Mouse (Mus musculus) T-helper 2 cell (primary cell): ENCODE data around the gene Kctd7.

Experiments used
- in situ Hi-C: fragments of 300-600 bp; cut with MboI, MseI; formaldehyde crosslinking; loops from one replicate; pipeline ENCODE4 v1.15.1; 2025; ENCODE audit warnings: high pct_unique_total_duplicates

The Kctd7 gene

DNA sequence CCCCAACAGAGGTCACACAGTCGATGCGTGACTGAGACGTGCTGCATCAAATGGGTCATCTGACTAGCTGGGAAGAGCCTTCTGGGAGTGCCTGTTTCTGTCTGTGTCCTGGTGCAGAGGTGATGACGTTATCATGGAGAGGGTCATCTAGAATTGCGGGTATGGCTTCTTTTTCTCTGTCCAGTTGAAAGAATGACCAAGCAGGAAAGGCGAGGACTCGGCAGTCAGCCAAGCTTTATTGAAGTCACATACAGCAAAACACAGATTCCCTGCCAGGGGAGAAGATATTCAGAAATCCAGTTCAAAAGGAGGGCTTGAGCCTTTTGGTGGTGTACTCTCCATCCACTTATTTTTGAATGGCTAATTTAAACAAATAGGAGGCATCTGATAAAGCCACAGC, 1.6 kb upstream of the Kctd7 start:
- in situ Hi-C loops, result no loop called here

DNA sequence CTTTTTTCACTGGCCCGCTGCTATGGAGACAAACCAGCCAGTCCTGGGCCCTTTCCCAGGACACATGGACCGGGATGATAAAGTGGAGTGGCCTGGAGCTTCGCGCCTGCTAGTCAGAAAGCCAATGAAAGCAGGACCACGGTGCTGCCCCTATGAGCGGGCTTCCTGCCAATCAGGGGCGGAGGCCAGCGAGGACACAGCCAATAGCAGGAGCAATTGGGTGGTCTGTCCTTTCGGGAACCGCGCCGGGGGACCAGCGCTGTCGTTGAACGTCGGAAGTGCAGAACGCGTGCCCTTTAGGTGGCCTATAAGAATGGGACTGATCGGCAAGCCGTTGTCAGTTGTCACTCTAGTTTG, 706 bp upstream of the Kctd7 start:
- in situ Hi-C loops, result no loop called here

DNA sequence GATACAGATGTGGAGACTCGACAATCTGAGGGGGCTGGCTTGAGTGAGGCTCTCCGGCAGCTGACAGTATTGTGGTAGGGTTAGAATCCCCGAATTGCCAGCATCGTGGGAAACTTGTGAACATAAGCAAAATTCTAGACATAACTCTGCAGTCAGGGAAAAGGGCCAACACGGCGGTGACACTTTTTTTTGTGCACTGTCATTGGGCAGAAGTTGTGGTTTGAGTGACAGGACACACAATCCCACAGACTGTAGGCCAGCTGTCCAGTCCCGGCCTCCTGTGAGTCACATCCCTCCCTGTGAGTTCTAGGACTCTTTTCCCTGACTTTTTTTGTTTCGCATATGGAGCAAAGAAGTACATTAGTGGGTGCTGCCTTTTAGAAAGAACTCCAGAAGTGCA, 1.3 kb downstream of the Kctd7 start:
- in situ Hi-C loops, result no loop called here

DNA sequence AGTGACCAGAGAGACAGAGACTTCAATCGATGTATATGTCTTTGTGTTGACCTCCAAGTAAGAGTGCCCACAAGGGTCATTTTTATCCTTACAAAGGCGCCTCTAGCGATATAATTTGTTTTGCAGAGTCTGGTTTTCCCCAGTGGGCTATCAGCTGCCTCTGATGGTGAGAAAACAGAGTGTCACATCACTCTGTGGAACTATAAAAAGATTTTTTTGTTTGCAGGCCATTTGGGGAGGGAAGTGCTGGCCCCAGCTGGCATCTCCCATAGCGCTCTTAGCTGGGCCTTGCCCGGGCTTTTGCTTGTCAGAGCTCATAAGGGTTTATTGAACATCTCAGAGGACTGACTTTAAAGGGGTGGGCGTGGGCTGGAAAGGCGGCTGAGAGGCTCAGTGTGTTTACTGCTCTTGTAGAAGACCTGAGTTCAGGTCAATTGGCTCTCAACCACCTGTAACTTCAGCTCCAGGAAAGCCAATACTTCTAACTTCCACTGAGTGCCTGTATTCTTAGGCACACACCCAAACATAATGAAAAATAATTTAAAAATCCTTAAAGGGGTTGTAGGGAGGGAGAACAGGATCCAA, 5.2 kb downstream of the Kctd7 start:
- in situ Hi-C loops, result no loop called here

DNA sequence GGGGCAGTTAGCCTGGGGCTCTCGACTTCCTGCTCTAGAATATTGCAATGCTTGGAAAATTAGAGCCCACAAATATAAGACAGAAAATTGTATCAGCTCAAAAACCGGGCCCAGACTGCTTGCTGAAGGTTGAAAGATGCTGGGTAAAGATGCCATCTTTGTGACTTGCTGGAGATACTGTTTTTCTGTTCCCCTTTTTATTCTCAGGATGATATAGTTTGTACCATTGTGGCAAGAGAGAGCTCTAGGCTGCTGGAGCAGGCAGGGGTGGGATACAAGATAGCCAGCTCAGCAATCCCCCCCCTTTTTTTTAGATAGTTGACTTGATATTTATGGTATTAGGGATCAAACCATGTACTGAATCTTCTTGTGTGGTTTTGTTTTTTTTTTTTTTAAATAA, 9.6 kb downstream of the Kctd7 start:
- in situ Hi-C loops, result no loop called here

DNA sequence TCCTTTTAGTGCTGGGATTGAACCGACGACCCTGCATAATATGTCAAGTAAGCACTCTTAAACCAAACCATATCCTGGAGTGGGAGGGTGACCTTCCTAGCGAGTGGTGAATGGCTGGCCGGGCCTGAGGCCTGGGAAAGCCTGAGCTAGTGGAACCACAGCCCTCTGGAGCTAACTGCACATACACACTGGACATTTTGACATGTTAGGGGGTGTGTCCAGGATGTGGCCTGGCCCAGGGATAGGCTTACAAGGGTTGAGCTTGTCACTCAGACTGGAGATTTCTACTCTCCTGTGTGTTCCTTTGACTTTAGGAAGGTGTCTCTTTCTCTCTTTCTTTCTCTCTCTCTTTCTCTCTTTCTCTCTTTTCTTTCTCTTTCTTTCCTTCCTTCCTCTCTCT, 13.9 kb downstream of the Kctd7 start:
- in situ Hi-C loops, result no loop called here

DNA sequence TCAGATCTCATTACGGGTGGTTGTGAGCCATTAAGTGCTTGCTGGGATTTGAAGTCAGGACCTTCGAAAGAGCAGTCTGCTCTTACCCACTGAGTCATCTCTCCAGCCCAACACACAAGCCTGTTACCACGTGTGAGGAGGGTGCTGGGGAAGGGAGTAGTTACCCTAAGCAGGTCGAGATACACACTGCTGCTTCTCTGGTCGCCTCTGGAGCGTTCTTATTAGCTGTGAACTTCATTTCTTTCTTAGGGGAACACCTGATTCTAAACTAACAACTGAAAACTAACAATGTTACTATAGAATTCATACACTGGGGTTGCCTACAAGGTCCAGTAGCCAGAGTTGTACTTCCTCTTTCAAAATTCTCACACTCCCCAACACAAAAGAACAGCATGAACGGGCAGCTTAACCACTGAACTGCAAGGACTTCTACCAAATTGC, 15.1 kb downstream of the Kctd7 start:
- in situ Hi-C loops, result no loop called here

DNA sequence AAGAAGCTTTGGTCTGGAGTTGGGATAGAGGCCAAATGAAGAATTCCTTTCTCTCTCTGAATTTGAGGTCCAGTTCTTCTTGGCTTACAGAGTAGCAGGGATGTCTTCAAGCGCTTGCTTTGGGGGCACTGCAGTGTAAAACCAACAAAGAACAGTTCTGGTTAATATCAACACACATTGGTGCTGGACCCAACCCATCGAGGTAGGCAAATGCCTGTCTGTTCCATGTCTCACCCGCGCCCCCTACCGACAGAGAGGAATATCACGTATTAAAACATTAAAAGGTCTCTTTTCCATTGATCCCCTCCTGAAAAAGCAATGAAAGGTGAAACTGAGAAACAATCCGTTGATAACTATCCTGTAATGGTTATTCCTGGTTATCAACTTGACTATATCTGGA, 19.0 kb downstream of the Kctd7 start:
- in situ Hi-C loops, result no loop called here

DNA sequence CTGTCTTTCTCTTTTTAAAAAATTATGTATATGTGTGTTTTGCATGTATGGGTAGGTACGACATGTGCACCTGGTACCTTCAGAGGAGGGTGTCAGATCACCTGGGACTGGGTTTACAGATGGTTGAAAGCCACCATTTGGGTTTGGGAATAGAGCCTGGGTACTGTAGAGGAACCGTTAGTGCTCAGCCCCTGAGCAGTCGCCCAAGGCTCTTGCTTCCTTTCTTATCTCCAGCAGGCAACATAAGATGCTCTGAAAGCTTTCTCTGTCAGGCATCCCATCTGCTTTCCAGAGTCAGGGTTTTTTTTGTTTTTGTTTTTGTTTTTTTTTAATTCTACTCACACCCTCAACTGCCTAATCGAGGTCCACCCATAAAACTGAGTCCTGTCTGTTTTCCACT, 20.6 kb downstream of the Kctd7 start:
- in situ Hi-C loops, result no loop called here

DNA sequence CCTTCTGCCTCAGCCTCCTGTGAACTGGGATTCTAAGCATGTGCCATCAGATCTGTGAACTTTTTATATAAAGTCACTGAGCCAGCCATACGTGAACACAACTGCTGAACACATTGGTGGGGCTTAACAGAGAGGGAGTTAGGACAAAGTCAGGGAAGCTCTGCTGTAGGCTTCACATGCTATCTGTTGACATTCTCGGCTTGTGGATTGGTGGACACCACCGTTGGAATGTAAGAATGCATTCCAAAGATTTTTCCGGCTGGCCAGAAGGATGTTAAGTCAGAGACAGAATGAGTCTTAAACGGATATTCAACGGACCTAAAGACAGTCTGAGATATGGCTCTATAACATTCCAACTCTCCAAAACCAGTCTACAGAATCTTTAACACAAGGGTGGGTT, 24.4 kb downstream of the Kctd7 start:
- in situ Hi-C loops, result no loop called here

DNA sequence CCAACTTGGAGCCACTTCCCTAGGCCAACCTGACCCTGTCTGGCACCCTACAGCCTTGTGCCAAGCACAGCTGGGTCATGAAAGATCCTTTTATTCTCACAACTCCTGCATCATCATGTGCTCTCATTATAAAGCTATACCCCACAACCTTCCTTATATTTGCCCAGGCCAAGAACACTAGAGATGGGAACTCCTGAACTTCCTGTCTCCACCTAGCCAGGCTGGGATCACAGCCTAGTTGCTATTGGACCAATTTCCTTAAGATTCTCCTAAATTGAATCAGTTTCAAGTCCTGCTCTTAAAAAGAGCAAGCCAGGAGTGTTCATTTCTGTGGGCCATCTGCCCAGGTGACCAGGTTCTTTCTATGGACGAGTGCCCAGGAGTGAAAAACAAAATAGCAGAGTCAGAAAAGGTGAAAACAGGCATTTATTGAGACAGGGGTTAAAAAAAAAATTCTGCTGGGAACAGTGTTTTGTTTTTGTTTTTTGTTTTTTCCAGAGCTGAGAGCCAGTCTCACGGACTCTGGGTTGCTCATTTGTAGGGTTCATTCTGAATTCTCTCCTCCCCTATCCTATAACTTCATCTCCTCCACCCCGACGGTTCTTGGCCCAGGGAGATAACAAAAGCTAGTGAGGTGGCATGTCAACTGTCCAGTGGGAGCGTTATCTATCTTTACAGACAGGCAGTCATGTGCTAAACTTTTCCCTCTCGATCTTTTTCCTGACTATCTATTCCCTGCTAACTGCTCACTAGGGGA, 26.2 kb downstream of the Kctd7 start:
- in situ Hi-C loops, result no loop called here

DNA sequence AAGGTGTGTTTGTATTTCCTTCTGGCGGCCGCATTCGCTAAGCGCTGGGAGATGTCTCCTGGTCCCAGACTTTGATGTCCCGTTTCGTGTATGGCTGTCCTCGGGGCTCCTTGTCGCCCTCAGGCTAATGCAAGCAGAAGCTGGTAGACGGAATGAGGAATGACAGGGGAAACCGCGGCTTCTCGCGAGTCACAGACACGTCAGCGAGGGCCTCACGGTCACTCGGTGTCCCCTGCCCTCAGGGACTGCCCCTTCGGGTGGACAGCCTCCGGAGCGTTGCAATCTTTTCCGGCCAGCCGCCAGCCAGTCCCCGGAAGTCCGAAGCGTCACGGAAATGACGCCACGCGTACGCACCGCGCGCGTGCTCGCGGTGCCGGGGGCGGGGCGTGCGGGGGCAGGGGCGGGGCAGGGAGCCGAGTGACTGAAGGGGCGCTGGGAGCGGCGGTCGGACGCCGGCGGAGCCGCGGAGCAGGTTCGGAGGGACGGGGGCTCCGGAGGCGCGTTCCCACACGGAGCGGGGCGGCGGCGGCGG, 26.8 kb downstream of the Kctd7 start, which contains the start of gene Rabgef1:
Gene Rabgef1 (plus strand): TSS at position 376 of the 532 bp plus-strand sequence.
- in situ Hi-C loops, result no loop called here

DNA sequence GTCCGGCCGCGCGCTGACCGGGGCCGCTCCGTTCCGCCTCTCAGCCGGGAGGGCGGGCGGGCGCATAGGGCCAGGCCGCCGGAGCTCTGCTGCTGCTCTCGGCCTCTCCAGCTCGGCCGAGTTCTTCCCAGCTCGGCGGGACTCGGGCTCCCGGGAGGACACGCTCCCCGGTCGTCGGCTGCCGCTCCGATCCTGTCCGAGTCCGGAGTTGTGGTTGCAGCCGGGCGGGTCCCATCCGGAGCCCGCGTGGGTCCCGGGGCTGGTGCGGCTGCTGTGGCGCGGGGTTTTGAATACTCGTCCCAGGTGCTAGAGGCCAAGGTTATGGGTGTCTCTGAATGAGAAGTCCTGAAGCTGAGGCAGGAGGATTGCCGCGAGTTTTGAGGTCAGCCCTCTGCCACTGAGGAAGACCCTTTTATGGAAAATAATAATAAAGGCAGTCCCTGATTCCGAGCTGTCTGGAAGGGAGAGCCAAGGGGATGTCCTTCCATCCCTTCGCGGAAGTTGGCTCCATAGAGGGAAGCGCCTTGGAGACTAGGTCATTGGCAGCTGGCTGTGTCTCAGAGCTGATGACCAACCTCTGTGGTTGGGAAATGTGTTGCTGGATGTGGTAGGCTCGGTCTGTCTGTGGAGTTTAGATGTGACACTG, 27.4 kb downstream of the Kctd7 start:
- in situ Hi-C loops, result no loop called here

DNA sequence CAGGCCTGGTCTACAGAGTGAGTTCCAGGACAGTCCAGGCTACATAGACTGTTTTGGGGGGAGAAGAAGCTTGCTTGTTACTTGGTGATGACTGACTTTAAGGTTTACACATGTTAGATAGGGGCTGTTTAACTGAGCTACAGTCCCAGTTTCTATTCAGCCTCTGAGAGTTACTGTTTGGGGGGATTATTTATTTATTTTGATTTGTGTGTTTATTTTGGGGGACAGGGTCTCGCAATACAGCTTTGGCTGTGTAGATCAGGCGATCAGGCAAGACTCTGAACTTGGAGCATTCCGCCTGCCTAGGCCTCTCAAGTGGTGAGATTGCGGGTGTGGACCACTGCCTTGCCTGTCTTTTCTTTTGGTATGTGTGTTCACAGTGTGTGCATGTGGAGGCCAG, 28.4 kb downstream of the Kctd7 start:
- in situ Hi-C loops, result no loop called here

DNA sequence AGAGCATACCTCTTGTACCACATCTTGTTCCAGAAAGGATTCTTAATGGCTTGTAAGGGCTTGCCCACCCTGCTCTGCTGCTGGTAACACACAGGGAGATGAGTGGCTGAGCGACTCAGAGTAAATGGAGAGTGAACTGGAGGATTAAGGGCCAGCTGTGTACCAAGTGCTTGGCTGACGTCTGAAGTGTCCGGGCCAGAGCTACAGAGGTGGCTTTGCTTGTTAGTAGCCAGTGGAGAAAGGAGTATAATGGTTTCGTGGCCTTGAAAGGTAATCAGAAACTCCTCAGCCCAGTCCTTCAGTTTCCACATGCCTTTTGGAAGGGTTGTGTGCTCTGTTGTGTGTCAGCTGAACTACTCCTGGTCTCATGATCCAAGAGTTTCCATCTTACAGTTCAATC, 33.2 kb downstream of the Kctd7 start:
- in situ Hi-C loops, result no loop called here

DNA sequence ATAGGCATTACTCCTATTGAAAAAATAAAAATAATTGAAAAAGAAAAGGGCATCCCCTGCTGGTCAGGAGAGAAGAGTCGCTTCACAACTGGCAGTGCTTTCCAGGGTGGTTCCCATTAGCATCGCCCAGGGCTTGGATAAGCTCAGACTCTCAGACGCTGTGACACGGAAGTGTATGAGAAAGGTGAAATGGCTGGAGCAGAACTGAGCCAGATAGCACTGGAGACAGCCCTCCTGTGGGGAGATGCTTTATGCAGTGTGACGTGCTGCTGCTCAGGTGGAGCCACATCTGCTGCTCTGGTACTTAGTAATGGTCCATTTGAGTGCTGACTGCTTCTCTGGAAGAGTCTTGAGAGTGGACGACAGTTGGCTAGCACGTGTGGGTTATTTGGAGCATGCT, 35.7 kb downstream of the Kctd7 start:
- in situ Hi-C loops, result no loop called here

DNA sequence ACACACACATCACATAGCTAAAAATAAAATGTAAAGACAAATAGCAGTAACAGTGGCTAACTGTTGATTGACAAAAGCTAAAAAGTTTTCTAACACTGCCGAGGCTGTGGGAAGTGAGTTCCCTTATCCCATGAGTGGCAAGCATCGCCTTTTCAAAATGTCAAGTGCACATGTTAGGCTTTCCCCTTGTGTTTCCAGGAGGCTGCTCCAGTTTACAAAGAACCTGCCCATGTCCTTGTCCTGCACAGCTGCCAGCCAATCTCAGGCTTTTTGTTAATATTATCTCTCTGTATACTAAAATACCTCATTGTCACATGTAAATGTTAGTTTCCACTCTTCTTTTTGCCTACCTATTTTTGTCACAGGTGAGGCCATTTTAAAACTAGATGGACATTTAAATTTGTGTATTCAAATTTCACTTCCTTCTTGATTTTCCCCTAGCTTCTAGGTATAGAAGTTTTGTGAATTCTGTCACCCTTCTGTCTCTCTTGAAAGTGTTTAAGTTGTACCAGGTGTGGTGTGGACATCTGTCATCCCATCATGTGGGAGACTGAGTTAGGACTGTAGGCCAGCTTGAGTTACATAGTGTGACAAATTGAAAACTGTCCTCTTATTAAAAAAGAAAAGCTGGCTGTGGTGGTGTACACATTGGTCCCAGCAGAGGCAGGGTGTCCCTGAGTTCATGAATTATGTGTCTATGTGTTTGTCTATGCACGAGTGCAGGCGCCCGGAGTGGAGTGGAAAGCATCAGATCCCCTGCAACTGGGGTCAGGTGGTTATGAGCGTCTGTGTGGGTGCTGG, 37.3 kb downstream of the Kctd7 start:
- in situ Hi-C loops, result no loop called here

DNA sequence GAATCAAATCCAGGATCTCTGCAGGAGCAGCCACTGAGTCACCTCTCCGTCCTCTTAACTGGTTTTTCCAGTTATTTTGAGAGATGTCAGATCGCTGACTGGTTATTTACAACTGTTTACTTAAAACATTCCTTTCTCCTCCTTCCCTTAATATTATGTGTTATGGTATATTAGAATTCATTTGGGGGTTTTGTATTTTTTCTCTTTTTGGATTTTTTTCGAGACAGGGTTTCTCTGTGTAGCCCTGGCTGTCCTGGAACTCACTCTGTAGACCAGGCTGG, 37.8 kb downstream of the Kctd7 start:
- in situ Hi-C loops, result no loop called here

DNA sequence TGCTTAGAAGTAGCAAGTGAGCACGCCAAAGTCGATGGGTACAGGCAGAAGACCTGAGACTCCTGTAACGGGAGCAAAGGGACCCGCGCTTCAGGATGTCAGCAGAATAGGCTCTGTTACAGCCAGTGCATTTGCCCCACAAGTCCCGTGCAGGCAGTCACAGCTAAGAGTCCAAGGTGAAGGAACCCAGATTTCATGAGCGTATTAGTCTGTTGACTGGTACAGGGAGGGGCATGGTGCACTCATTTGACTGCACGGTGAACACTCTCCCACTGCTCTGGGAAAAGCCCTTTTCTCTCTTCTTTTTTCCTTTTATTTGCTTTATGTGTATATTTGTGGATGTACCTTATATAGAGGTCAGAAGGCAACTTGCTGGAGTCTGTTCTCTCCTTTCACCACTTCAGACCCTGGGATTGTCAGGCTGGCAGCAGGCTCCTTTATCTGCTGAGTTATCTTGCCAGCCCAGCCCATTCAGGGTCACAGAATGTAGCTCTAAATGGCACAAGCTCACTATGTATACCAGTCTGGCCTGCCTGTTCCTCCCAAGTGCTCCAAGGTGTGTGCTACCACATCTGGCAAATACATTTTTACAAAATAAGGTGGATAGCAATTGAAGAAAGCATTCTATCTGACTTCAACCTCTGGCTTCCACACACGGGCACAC, 39.7 kb downstream of the Kctd7 start:
- in situ Hi-C loops, result no loop called here

DNA sequence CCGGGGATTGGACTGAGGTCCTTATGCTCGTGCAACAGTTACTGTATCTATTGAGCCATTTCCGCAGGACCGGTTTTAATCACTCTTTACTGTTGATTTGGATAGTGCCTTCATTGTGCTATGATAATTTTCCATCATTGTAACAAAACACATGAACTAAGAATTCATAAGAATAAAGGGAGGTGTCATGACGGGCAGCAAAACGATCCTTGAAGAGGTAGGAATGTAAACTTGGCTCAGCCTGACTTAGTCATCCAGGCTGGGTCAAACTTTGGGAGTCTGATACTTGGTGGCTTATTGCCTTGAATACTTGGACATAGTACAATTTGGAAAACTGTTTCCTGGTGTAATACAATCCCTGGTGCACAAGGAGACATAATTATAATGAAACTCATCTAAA, 40.7 kb downstream of the Kctd7 start:
- in situ Hi-C loops, result no loop called here

DNA sequence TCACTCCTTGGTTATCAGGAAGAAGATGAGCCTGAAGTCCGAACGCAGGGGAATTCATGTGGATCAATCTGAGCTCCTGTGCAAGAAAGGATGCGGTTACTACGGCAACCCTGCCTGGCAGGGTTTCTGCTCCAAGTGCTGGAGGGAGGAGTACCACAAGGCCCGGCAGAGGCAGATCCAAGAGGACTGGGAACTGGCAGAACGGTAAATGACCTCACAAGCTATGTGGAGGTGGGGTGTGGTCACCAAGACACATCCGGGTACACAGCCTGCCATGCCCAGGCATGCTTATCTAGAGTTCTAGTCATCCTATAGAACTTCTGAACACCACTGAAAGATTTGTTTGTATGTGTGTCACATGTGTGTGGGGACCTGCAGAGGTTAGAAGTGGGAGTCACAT, 42.7 kb downstream of the Kctd7 start:
- in situ Hi-C loops, result no loop called here

DNA sequence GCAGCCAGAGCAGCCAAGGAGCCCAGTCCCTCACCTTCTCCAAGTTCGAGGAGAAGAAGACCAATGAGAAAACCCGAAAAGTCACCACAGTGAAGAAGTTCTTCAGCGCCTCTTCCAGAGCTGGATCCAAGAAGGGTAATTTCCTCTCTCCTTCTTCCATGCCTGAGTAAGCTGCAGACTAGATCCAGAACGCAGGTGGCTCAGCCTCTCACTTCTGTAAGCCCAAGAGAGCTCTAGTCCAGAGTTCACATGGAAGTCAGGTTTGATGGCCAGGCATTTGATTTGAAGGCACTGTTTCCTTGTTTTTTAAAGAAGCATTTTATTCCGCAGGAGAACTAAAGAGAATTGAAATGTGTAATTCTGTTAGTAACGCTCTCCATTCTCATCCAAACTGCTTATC, 46.2 kb downstream of the Kctd7 start:
- in situ Hi-C loops, result no loop called here
